Mouse (Mus musculus) bone marrow, adult 2 months (tissue): Measurements from ENCODE around the gene 4933405L10Rik.
A peak's percentile ranks its signal among the peaks of the same experiment; 100 is the strongest.

Experiments used
- CTCF ChIP-seq: fragments of 200-500 bp; IDR thresholded peaks from 2 replicates; pipeline ENCODE4 v1.5.1; 2011; ENCODE audit warnings: low read length, control low read depth; ENCODE audit not compliant: control insufficient read depth, insufficient read depth
- POLR2A ChIP-seq: fragments of 200-500 bp; IDR thresholded peaks from 2 replicates; pipeline ENCODE4 v1.6.1; 2011; ENCODE audit warnings: low read depth, mild to moderate bottlenecking, control low read depth, low read length, borderline replicate concordance; ENCODE audit not compliant: control insufficient read depth

GRCm38 (mm10) chr8:105714139-105714538 is 6.7 kb downstream of the 4933405L10Rik start:
- TF ChIP-seq CTCF (peak; percentile 92), POLR2A (no peak)
